Mouse (Mus musculus) naive thymus-derived CD4-positive, alpha-beta T cell, adult 5 months (primary cell): Measurements from ENCODE around the gene Lpo. TPM values are rescaled to one million over a fixed set of nuclear protein-coding genes. Genes with fewer than 3 reads are reported as not detected.

ENCODE experiments used
- polyA plus RNA-seq: library from polyadenylated mRNA; unstranded; fragments of 100-300 nt; shearing (Covaris generic); gene quantifications from one replicate; pipeline ENCODE4 v1.2.1, GENCODE M21; 2017

Lpo gene
- not detected for polyA plus RNA-seq

GRCm38 (mm10) chr11:87828239-87828900 is at the start of gene Lpo:
Gene Lpo (minus strand): TSS chr11:87828289.

GRCm38 (mm10) chr11:87875436-87875835 is 47.3 kb upstream of the Lpo start, which contains the start of gene Epx:
Gene Epx (minus strand): TSS chr11:87875536.

DNA sequence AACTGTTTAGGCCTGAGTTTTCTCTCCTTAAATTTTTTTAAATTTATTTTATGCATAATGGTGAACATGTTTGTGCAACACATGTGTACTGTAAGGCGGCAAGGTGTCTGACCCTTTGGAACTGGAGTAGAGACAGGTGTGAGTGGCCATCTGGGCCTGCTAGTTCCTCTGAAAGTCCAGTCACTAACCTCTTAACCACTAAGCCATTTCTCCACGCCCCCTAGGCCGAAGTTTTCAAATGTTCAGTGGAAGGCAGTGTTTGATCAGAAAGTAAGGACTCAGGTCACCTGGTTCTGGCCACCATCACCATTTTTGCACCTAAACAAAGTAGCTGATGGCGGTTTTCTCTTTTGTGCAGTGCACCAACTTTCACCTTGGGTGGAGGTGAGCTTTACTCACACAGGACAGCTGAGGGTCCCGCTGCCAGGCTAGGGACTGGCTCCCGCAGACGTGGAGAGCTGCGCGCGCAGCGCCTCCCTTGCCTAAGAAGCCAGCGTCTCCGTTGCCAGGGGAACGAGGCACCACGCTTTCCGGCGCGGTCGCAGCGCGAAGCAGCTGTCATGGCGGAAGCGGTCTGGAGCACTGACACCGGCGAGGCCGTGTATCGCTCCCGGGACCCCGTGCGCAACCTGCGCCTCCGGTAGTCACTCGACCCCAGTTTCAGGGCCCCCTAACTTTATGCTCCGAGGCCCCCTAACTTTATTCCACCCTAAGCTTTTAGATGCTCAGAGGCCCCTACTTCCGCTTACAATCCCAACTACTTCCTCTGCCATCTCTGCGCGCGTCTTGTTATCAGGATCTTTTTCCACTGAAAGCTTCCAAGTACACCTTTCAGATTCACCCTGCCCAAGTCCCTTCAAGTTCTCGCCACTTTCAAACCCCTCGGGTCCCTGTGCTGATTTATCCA is 24.9 kb upstream of the Lpo start, which contains the start of gene Mks1:
Gene Mks1, plus strand, starts transcription at position 526 of the 907 bp plus-strand sequence.

DNA sequence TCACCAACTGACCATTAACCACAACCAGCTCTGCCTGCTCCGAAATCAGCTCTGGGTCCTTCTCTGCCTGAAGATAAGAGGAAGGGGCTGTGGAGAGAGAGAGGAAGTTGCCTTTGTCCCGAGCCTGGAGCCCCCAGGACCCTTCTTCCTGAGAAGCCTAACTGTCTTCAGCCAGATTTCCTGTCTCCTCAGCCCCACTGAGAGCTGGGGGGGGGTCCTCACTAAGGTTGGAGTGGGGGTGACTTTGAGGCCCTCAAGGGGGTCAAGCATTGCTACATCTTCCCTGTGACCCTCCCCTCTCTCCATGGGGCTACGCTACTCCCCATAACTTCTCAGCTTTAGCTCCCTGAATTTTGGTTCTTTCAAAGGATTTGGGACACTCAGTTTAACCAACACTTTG is 34.6 kb downstream of the Lpo start, which contains the start of gene Mpo:
Gene Mpo, plus strand, starts transcription at position 122 of the 400 bp plus-strand sequence.

DNA sequence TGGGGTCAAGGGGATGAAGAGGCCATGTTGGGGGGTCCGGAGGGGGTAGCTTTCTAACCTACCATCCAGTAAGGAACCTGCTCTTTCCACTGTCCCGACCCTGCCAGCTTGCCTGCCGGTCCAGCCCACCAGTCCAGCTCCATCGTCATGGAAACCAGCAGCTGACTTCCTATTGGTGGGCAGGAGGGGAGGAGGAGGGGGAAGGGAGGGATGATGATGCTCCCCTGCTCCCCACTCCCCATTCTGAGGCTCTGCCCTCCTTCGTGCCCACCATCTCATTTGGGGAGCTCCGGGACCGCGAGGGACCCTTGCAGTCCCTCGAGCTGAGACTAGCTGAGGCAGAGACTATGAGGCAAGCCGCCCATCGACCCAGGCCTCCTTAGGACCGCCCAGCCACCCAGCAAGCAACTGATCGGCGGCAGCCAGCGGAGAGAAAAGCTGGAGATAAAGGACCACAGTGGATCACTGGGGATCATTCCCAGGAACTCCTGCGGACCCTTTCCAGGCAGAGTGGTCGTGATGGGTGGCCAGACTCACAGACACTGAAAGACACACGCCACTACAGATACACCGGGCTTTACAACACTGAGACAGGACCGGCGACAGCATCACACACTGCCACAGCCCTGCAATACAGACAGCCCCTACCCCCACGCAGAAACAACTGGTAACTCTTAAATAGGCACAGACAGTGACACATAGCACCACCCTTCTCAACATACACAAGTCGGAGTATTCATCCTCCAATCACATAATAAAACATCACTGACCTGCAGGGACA is 67.6 kb downstream of the Lpo start, which contains the start of gene Tspoap1:
Gene Tspoap1, plus strand, starts transcription at position 241 of the 781 bp plus-strand sequence.

Other genes starting within 250 kb of the Lpo start
- gene Mtmr4, start 236.1 kb downstream of the Lpo start, polyA plus RNA-seq, result 25.7 TPM
- not detected for gene Hsf5, start 211.1 kb downstream of the Lpo start, polyA plus RNA-seq
- gene Rnf43, start 165.6 kb downstream of the Lpo start, polyA plus RNA-seq, result 5.7 TPM
- 506 TPM for gene Supt4a, start 90.7 kb downstream of the Lpo start, polyA plus RNA-seq
- 2.3 TPM for gene Tspoap1, start 67.7 kb downstream of the Lpo start, polyA plus RNA-seq
- gene Mpo, start 34.7 kb downstream of the Lpo start, polyA plus RNA-seq, result not detected
- 15.7 TPM for gene Mks1, start 24.9 kb upstream of the Lpo start, polyA plus RNA-seq
- gene Epx, start 47.2 kb upstream of the Lpo start, polyA plus RNA-seq, result not detected
- not detected for gene Olfr462, start 64.0 kb upstream of the Lpo start, polyA plus RNA-seq
- not detected for gene Olfr463, start 69.1 kb upstream of the Lpo start, polyA plus RNA-seq
- gene Olfr464, start 92.7 kb upstream of the Lpo start, polyA plus RNA-seq, result not detected
- gene Dynll2, start 159.2 kb upstream of the Lpo start, polyA plus RNA-seq, result 15.6 TPM
- gene Srsf1, start 219.1 kb upstream of the Lpo start, polyA plus RNA-seq, result 211 TPM
- gene Vezf1, start 240.0 kb upstream of the Lpo start, polyA plus RNA-seq, result 51.2 TPM